Mouse (Mus musculus): ENCODE measurements around the gene Spg21. TPM values are rescaled to one million over a fixed set of nuclear protein-coding genes. Genes with fewer than 3 reads are reported as not detected.

Spg21 gene
- polyA plus RNA-seq, 1 experiment from 2014 or later = 125 TPM

DNA sequence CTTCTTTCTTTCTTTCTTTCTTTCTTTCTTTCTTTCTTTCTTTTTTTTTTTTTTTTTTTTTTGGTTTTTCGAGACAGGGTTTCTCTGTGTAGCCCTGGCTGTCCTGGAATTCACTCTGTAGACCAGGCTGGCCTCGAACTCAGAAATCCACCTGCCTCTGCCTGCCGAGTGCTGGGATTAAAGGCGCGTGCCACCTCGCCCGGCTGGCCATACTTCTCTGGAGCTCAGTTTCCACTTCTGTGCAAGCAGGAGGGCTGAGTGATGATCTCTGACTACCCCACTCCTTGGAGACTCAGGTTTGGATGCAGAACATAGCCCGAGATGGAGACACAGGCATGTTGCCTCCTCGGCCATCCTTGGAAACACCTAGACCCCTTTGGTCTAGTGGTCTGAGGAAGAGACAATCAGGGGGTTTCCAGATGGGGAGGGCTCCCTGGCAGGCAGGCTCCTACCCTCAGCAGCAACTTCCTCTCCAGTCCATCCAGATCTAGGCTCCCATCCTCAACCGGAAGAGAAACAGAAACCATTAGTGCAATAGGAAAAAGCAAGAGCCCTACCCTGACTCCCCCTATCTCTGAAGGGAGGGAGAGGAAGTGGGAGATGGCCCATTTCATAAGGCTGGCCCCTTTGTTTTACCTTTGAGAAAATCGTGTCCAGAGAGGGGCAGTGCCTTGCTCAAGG lies 75.2 kb downstream of the Spg21 start:
- Histone ChIP-seq H3K4me3 (ENCODE audit: low read depth, low read length) (no peak overlapping the region), H3K9ac (ENCODE audit: low read length) (no peak overlapping the region), H3K27ac (ENCODE audit: low read depth, low read length) (no peak overlapping the region), H3K27me3 (ENCODE audit: control insufficient read depth, insufficient read depth, low read length) (no peaks in the 10 kb centered on the region), H3K36me3 (ENCODE audit: control insufficient read depth, insufficient read depth, low read length) (no peaks in the 10 kb centered on the region), H3K4me1 (ENCODE audit: control insufficient read depth, insufficient read depth, low read length) (no peaks in the 10 kb centered on the region), H3K4me2 (no peak overlapping the region), H3K9me3 (ENCODE audit: control insufficient read depth, low read length) (no peaks in the 10 kb centered on the region)
- no peak for DNase-seq (ENCODE audit: low spot score, missing footprints)
- ATAC-seq (ENCODE audit: low FRiP score) = no peak
- 84% methylated on average over 10 of the region's 11 CpGs for WGBS

- no peaks in the 10 kb centered on the region for H3K36me3 ChIP-seq (ENCODE audit: control insufficient read depth, insufficient read depth, low read length)
- H3K4me1 ChIP-seq (ENCODE audit: control insufficient read depth, insufficient read depth, low read length) = no peaks in the 10 kb centered on the region
- H3K27ac ChIP-seq (ENCODE audit: low read depth, low read length) = no peak overlapping the region
- WGBS = 74% methylated on average over 4 of the region's 4 CpGs
- ATAC-seq (ENCODE audit: low FRiP score) (no peak), DNase-seq (ENCODE audit: low spot score, missing footprints) (no peak)
- H3K4me3 ChIP-seq (ENCODE audit: low read depth, low read length) = no peak overlapping the region
- H3K9ac ChIP-seq (ENCODE audit: low read length) = no peak overlapping the region
- H3K9me3 ChIP-seq (ENCODE audit: control insufficient read depth, low read length) = no peaks in the 10 kb centered on the region
- no peak overlapping the region for H3K4me2 ChIP-seq
- no peaks in the 10 kb centered on the region for H3K27me3 ChIP-seq (ENCODE audit: control insufficient read depth, insufficient read depth, low read length)
Observed at GRCm38 (mm10) chr9:65536491-65536890, 75.7 kb downstream of the Spg21 start.

Other genes starting within 250 kb of the Spg21 start
- 0.12 and 0.16 TPM in 2 replicates for gene Cilp, start 195.8 kb upstream of the Spg21 start, polyA plus RNA-seq (2014; fragmentation: Nextera tagmentation; extraction: Ambion mirVana)
- gene Clpx, start 166.7 kb upstream of the Spg21 start, polyA plus RNA-seq (2014; fragmentation: Nextera tagmentation; extraction: Ambion mirVana) = 45.8 and 54.3 TPM in 2 replicates
- 11.6 and 14.6 TPM in 2 replicates for gene Pdcd7, start 114.8 kb upstream of the Spg21 start, polyA plus RNA-seq (2014; fragmentation: Nextera tagmentation; extraction: Ambion mirVana)
- 0.27 and 0.37 TPM in 2 replicates for gene Ubap1l, start 99.9 kb upstream of the Spg21 start, polyA plus RNA-seq (2014; fragmentation: Nextera tagmentation; extraction: Ambion mirVana)
- gene Kbtbd13, start 69.3 kb upstream of the Spg21 start, polyA plus RNA-seq (2014; fragmentation: Nextera tagmentation; extraction: Ambion mirVana) = 0.16 and 0.36 TPM in 2 replicates
- gene Rasl12, start 62.4 kb upstream of the Spg21 start, polyA plus RNA-seq (2014; fragmentation: Nextera tagmentation; extraction: Ambion mirVana) = 5.6 and 5.9 TPM in 2 replicates
- gene Slc51b, start 38.0 kb upstream of the Spg21 start, polyA plus RNA-seq (2014; fragmentation: Nextera tagmentation; extraction: Ambion mirVana) = not detected in 2 replicates
- gene Mtfmt, start 25.2 kb upstream of the Spg21 start, polyA plus RNA-seq (2014; fragmentation: Nextera tagmentation; extraction: Ambion mirVana) = 18.3 and 18.7 TPM in 2 replicates
- not detected in 2 replicates for gene Ankdd1a, start 59.2 kb downstream of the Spg21 start, polyA plus RNA-seq (2014; fragmentation: Nextera tagmentation; extraction: Ambion mirVana)
- 8.2 and 9.0 TPM in 2 replicates for gene Plekho2, start 119.1 kb downstream of the Spg21 start, polyA plus RNA-seq (2014; fragmentation: Nextera tagmentation; extraction: Ambion mirVana)
- gene Pif1, start 126.2 kb downstream of the Spg21 start, polyA plus RNA-seq (2014; fragmentation: Nextera tagmentation; extraction: Ambion mirVana) = 12.0 and 13.6 TPM in 2 replicates
- 19.7 and 24.0 TPM in 2 replicates for gene Rbpms2, start 168.7 kb downstream of the Spg21 start, polyA plus RNA-seq (2014; fragmentation: Nextera tagmentation; extraction: Ambion mirVana)
- gene Oaz2, start 207.1 kb downstream of the Spg21 start, polyA plus RNA-seq (2014; fragmentation: Nextera tagmentation; extraction: Ambion mirVana) = 199 and 215 TPM in 2 replicates